Mouse (Mus musculus) lung, embryonic 14.5 days (tissue): ENCODE results near the gene Olfr995. TPM values are rescaled to one million over a fixed set of nuclear protein-coding genes. Genes with fewer than 3 reads are reported as not detected.

Experiments used
- ATAC-seq: fragments of 200-750 bp; cut with Nextera tagmentation; 2 replicates; pipeline ENCODE4 v1.8.0; 2017; ENCODE audit warnings: mild to moderate bottlenecking, moderate TSS enrichment, moderate library complexity; ENCODE audit not compliant: insufficient read depth
- DNase-seq: peaks from one replicate; pipeline ENCODE4 v3.0.0-alpha.2; 2015
- H3K27ac ChIP-seq: fragments of 300-500 bp; sonication (generic); 2 replicates; pipeline ENCODE4 v1.5.1; 2014; ENCODE audit warnings: low read depth, mild to moderate bottlenecking, moderate library complexity
- H3K27me3 ChIP-seq: fragments of 300-500 bp; sonication (generic); 2 replicates; pipeline ENCODE4 v1.6.1; 2014; ENCODE audit warnings: low read length, control low read depth; ENCODE audit not compliant: insufficient read depth
- H3K36me3 ChIP-seq: fragments of 300-500 bp; sonication (generic); 2 replicates; pipeline ENCODE4 v1.6.1; 2014; ENCODE audit warnings: control low read depth; ENCODE audit not compliant: insufficient read depth
- H3K4me1 ChIP-seq: fragments of 300-500 bp; sonication (generic); 2 replicates; pipeline ENCODE4 v1.6.1; 2014; ENCODE audit warnings: antibody characterized with exemption, control low read depth; ENCODE audit not compliant: insufficient read depth
- H3K4me2 ChIP-seq: fragments of 300-500 bp; sonication (generic); 2 replicates; pipeline ENCODE4 v1.6.1; 2014; ENCODE audit warnings: mild to moderate bottlenecking
- H3K4me3 ChIP-seq: fragments of 300-500 bp; sonication (generic); 2 replicates; pipeline ENCODE4 v1.5.1; 2014; ENCODE audit warnings: low read depth, low read length
- H3K9ac ChIP-seq: fragments of 300-500 bp; sonication (generic); 2 replicates; pipeline ENCODE4 v1.6.1; 2014
- H3K9me3 ChIP-seq: fragments of 300-500 bp; sonication (generic); 2 replicates; pipeline ENCODE4 v1.6.1; 2016; ENCODE audit warnings: low read depth, low read length, control low read depth
- CTCF ChIP-seq: IDR thresholded peaks from 2 replicates; pipeline ENCODE4 v1.5.1; 2016; ENCODE audit warnings: antibody characterized with exemption, low read depth
- WGBS: fragments of 180-500 bp; shearing (Covaris S2); extraction: QIAGEN DNeasy Blood & Tissue Kit; methylation state at CpG from one replicate; pipeline ENCODE4 v1.1.7; 2014; 5-methylcytosine and 5-hydroxymethylcytosine counted together
- polyA plus RNA-seq: library from polyadenylated mRNA; unstranded; fragments of >200 nt; fragmentation: Nextera tagmentation; extraction: Ambion mirVana; gene quantifications from 2 replicates; pipeline ENCODE4 v1.2.1, GENCODE M21; 2014

Gene Olfr995
- polyA plus RNA-seq, 1 experiment from 2014 or later = not detected

DNA sequence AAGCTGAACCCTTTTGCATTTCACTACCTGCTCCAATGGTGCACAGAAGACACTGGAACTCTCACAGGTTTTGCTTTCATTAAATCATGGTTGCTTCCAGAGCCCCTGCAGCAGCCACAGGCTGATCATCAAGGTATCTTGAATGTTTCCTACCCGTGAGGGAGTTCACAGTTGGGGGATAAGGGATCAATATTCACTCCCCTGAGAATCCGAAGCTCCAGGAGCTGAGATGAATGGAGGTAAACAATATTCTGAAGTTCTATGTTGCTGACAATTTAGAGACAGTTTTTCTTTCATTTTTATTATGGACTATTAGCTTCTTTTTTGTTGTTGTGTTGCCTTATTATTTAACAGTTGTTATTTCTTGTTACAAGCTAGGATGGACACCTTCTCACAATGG is 34.1 kb downstream of the Olfr995 start, which contains the start of gene Olfr992:
TSS of gene Olfr992 (minus strand) at position 101 of the 400 bp plus-strand sequence.
- no peak within 1 kb of the TSS for H3K4me2 ChIP-seq
- DNase-seq (no peak), ATAC-seq (no peak)
- no peaks in the 10 kb centered on the region for H3K9me3 ChIP-seq
- H3K4me3 ChIP-seq = no peak within 1 kb of the TSS
- no peak within 1 kb of the TSS for H3K27ac ChIP-seq
- H3K9ac ChIP-seq = no peak within 1 kb of the TSS
- H3K27me3 ChIP-seq = no peaks in the 10 kb centered on the region
- no peaks in the 10 kb centered on the region for H3K36me3 ChIP-seq
- WGBS = 48% methylated on average over 2 of the region's 2 CpGs
- TF ChIP-seq CTCF = no peak
- H3K4me1 ChIP-seq = no peaks in the 10 kb centered on the region

Other genes with a start within 250 kb of the Olfr995 start
- 0.09 and 0.33 TPM in 2 replicates for gene Lrrc55, start 246.4 kb downstream of the Olfr995 start, polyA plus RNA-seq
- not detected in 2 replicates for gene Olfr987, start 104.3 kb downstream of the Olfr995 start, polyA plus RNA-seq
- gene Olfr988, start 80.4 kb downstream of the Olfr995 start, polyA plus RNA-seq = not detected in 2 replicates
- gene Olfr992, start 34.2 kb downstream of the Olfr995 start, polyA plus RNA-seq = not detected in 2 replicates
- gene Olfr993, start 28.8 kb downstream of the Olfr995 start, polyA plus RNA-seq = not detected in 2 replicates
- gene Olfr994, start 7.2 kb downstream of the Olfr995 start, polyA plus RNA-seq = not detected in 2 replicates
- gene 4833423E24Rik, start 75.4 kb upstream of the Olfr995 start, polyA plus RNA-seq = 0.14 TPM in 1 of 2 replicates, not detected in the other
- not detected in 2 replicates for gene Olfr996, start 135.6 kb upstream of the Olfr995 start, polyA plus RNA-seq
- gene Olfr998, start 145.3 kb upstream of the Olfr995 start, polyA plus RNA-seq = not detected in 2 replicates
- gene Olfr1000, start 168.3 kb upstream of the Olfr995 start, polyA plus RNA-seq = not detected in 2 replicates
- gene Olfr1002, start 207.1 kb upstream of the Olfr995 start, polyA plus RNA-seq = not detected in 2 replicates
- not detected in 2 replicates for gene Olfr154, start 220.8 kb upstream of the Olfr995 start, polyA plus RNA-seq
- not detected in 2 replicates for gene Olfr1006, start 235.1 kb upstream of the Olfr995 start, polyA plus RNA-seq
- gene Olfr1008, start 245.8 kb upstream of the Olfr995 start, polyA plus RNA-seq = not detected in 2 replicates